Mouse (Mus musculus) heart, adult 2 months (tissue): ENCODE measurements around the gene Sez6.

Source experiments
- CTCF ChIP-seq: fragments of 200-600 bp; IDR thresholded peaks from 2 replicates; pipeline ENCODE4 v1.8.1; 2022; ENCODE audit warnings: antibody characterized with exemption, mild to moderate bottlenecking, moderate library complexity
- EP300 ChIP-seq: fragments of 200-500 bp; IDR thresholded peaks from 2 replicates; pipeline ENCODE4 v1.6.1; 2011; ENCODE audit warnings: low read depth, low read length, control low read depth; ENCODE audit not compliant: insufficient read depth
- POLR2A ChIP-seq: fragments of 200-500 bp; IDR thresholded peaks from 2 replicates; pipeline ENCODE4 v1.6.1; 2011; ENCODE audit warnings: mild to moderate bottlenecking, low read depth, low read length, control low read depth; ENCODE audit not compliant: insufficient read depth

GRCm38 (mm10) chr11:77884524-77885245 is 45.9 kb upstream of the Sez6 start:
- TF ChIP-seq CTCF (no peak), EP300 (no peak), POLR2A (no peak)
